Mouse (Mus musculus): ENCODE results near the gene Wdr41. TPM values are rescaled to one million over a fixed set of nuclear protein-coding genes. Genes with fewer than 3 reads are reported as not detected.

The Wdr41 gene
- polyA plus RNA-seq, 1 experiment from 2014 or later = 21.2 TPM

GRCm38 (mm10) chr13:95050398-95050797 lies 74.3 kb downstream of the Wdr41 start:
- no peaks in the 10 kb centered on the region for H3K4me1 ChIP-seq (replicated peaks; ENCODE audit: control insufficient read depth, insufficient read depth, low read length)
- no peaks in the 10 kb centered on the region for H3K27me3 ChIP-seq (ENCODE audit: control insufficient read depth, insufficient read depth, low read length)
- H3K9ac ChIP-seq (ENCODE audit: low read length) = no peak overlapping the region
- H3K9me3 ChIP-seq (ENCODE audit: control insufficient read depth, low read length) = no peaks in the 10 kb centered on the region
- ATAC-seq (replicated peaks; ENCODE audit: low FRiP score) (no peak), DNase-seq (ENCODE audit: low spot score) (no peak)
- H3K4me3 ChIP-seq (ENCODE audit: low read depth, low read length) = no peak overlapping the region
- H3K27ac ChIP-seq (ENCODE audit: low read depth, low read length) = no peak overlapping the region
- H3K4me2 ChIP-seq (ENCODE audit: low read depth, low read length, severe bottlenecking) = no peak overlapping the region
- 85% methylated on average over 4 of the region's 4 CpGs for WGBS
- H3K36me3 ChIP-seq (ENCODE audit: control insufficient read depth, insufficient read depth, low read length) = no peaks in the 10 kb centered on the region

GRCm38 (mm10) chr13:95052421-95052820 lies 76.3 kb downstream of the Wdr41 start:
- Histone ChIP-seq H3K27me3 (ENCODE audit: control insufficient read depth, insufficient read depth, low read length) (no peaks in the 10 kb centered on the region), H3K9me3 (ENCODE audit: control insufficient read depth, low read length) (no peaks in the 10 kb centered on the region), H3K9ac (ENCODE audit: low read length) (no peak overlapping the region), H3K4me3 (ENCODE audit: low read depth, low read length) (no peak overlapping the region), H3K4me2 (ENCODE audit: low read depth, low read length, severe bottlenecking) (no peak overlapping the region), H3K27ac (ENCODE audit: low read depth, low read length) (no peak overlapping the region), H3K4me1 (replicated peaks; ENCODE audit: control insufficient read depth, insufficient read depth, low read length) (no peaks in the 10 kb centered on the region), H3K36me3 (ENCODE audit: control insufficient read depth, insufficient read depth, low read length) (no peaks in the 10 kb centered on the region)
- ATAC-seq (replicated peaks; ENCODE audit: low FRiP score) (no peak), DNase-seq (ENCODE audit: low spot score) (no peak)
- 86% methylated on average over 3 of the region's 3 CpGs for WGBS

DNA sequence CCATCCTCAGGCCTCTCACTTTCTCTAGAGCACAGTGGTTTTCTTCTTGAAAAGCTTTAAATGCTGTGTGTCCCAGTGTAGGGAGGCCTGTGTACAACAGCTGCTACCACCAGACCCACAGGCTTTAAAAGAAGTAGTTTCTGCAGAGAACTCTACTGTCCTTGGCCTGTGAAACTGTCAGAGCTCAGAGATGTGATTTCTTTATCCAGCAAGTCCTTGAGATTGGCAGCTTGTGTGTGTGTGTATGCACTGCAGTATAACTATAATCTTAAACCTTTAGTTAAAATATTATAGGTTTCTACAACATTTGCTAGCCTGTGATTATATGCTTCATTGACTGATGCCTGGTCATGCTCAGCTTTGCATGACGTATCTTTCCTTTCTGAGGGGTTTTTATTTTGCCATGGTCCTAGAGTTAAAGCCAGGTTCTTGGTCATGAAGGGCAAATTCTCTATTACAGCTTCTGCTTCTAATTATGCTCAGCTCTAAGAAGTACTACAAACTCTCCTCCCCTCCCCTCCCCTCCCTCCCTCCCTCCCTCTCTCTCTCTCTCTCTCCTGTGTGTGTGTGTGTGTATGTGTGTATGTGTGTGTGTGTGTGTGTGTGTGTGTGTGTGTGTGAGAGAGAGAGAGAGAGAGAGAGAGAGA lies 79.7 kb downstream of the Wdr41 start:
- Histone ChIP-seq H3K4me2 (ENCODE audit: low read depth, low read length, severe bottlenecking) (no peak overlapping the region), H3K27me3 (ENCODE audit: control insufficient read depth, insufficient read depth, low read length) (no peaks in the 10 kb centered on the region), H3K9ac (ENCODE audit: low read length) (no peak overlapping the region), H3K4me3 (ENCODE audit: low read depth, low read length) (no peak overlapping the region), H3K27ac (ENCODE audit: low read depth, low read length) (no peak overlapping the region), H3K4me1 (replicated peaks; ENCODE audit: control insufficient read depth, insufficient read depth, low read length) (no peaks in the 10 kb centered on the region), H3K9me3 (ENCODE audit: control insufficient read depth, low read length) (no peaks in the 10 kb centered on the region), H3K36me3 (ENCODE audit: control insufficient read depth, insufficient read depth, low read length) (no peaks in the 10 kb centered on the region)
- ATAC-seq (replicated peaks; ENCODE audit: low FRiP score) (no peak), DNase-seq (ENCODE audit: low spot score) (no peak)
- WGBS = 73% methylated on average over 1 of the region's 1 CpGs

DNA sequence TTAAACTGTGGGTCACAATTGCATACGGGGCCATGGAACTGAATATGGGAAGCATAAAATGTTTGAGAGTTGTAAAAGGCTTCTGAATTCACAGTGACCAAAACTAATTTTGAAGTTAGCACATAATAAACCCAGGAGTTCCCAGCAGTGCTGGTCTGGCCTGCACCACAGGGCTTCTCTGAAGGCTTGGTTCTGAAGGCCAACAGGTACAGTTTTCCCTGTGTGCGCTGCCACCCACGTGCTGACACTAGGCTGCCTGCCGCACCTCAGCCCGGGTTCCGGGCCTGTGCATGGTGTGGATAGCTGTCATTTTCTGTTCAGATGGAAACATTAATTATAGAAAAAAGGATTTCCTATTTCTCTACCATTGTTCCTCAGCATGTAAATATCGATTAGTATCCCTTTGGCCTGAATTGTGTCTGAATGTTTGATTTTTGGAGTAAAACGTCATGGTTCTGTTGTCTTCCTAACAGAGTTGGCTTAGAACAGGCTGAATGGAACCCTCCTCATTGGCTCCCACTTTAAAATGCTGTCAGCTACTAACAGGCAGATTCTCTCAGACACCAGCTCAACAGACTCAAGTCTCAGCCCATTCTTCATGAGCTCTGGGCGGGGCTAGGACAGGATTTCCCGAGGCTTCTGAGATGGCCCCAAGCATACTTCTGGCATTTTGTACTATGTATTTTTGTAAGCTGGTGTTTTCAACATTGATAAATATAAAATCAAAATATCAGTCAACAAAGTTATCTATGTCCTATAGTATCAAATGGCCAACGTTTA lies 80.5 kb downstream of the Wdr41 start:
- Histone ChIP-seq H3K9ac (ENCODE audit: low read length) (no peak overlapping the region), H3K9me3 (ENCODE audit: control insufficient read depth, low read length) (no peaks in the 10 kb centered on the region), H3K27ac (ENCODE audit: low read depth, low read length) (no peak overlapping the region), H3K36me3 (ENCODE audit: control insufficient read depth, insufficient read depth, low read length) (no peaks in the 10 kb centered on the region), H3K4me1 (replicated peaks; ENCODE audit: control insufficient read depth, insufficient read depth, low read length) (no peaks in the 10 kb centered on the region), H3K4me3 (ENCODE audit: low read depth, low read length) (no peak overlapping the region), H3K27me3 (ENCODE audit: control insufficient read depth, insufficient read depth, low read length) (no peaks in the 10 kb centered on the region), H3K4me2 (ENCODE audit: low read depth, low read length, severe bottlenecking) (no peak overlapping the region)
- DNase-seq (ENCODE audit: low spot score) (no peak), ATAC-seq (replicated peaks; ENCODE audit: low FRiP score) (no peak)
- WGBS = 85% methylated on average over 11 of the region's 11 CpGs

GRCm38 (mm10) chr13:95058885-95059284 lies 82.7 kb downstream of the Wdr41 start:
- DNase-seq (ENCODE audit: low spot score) (no peak), ATAC-seq (replicated peaks; ENCODE audit: low FRiP score) (no peak)
- Histone ChIP-seq H3K9ac (ENCODE audit: low read length) (no peak overlapping the region), H3K36me3 (ENCODE audit: control insufficient read depth, insufficient read depth, low read length) (no peaks in the 10 kb centered on the region), H3K4me2 (ENCODE audit: low read depth, low read length, severe bottlenecking) (no peak overlapping the region), H3K4me3 (ENCODE audit: low read depth, low read length) (no peak overlapping the region), H3K9me3 (ENCODE audit: control insufficient read depth, low read length) (no peaks in the 10 kb centered on the region), H3K4me1 (replicated peaks; ENCODE audit: control insufficient read depth, insufficient read depth, low read length) (no peaks in the 10 kb centered on the region), H3K27ac (ENCODE audit: low read depth, low read length) (no peak overlapping the region), H3K27me3 (ENCODE audit: control insufficient read depth, insufficient read depth, low read length) (no peaks in the 10 kb centered on the region)
- 84% methylated on average over 4 of the region's 4 CpGs for WGBS

DNA sequence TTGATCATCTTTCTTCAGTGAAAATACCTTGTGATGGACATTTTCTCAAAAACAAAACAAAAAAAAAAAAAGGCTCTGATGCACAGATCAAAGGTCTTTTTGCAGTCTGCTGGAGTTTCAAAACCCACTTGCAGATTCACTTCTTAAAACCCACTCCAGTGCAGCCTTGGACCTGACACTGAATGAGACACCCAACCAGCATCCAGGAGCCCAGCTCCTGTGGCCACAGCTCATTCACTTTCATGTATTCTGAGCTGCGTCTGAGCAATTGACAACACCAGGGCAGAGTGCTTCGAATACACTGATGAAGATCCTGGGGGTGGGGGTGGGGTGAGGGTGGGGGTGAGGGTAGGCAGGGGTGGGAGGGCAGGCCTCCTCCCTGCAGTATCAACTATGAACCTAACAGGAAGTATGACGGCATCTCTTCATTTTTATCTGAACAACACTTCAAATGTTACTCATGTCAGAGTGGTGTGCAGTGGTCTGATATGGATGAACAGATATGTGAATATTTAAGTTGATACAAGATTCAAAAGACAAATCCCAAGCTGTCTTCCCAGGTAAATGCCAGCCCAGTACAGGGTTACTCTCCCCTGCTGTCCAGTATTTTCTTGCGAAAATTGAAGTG lies 87.4 kb downstream of the Wdr41 start:
- Histone ChIP-seq H3K4me3 (ENCODE audit: low read depth, low read length) (no peak overlapping the region), H3K36me3 (ENCODE audit: control insufficient read depth, insufficient read depth, low read length) (no peaks in the 10 kb centered on the region), H3K27me3 (ENCODE audit: control insufficient read depth, insufficient read depth, low read length) (no peaks in the 10 kb centered on the region), H3K4me2 (ENCODE audit: low read depth, low read length, severe bottlenecking) (no peak overlapping the region), H3K9ac (ENCODE audit: low read length) (no peak overlapping the region), H3K4me1 (replicated peaks; ENCODE audit: control insufficient read depth, insufficient read depth, low read length) (no peaks in the 10 kb centered on the region), H3K9me3 (ENCODE audit: control insufficient read depth, low read length) (no peaks in the 10 kb centered on the region), H3K27ac (ENCODE audit: low read depth, low read length) (no peak overlapping the region)
- 77% methylated on average over 4 of the region's 4 CpGs for WGBS
- no peak for ATAC-seq (replicated peaks; ENCODE audit: low FRiP score)
- DNase-seq (ENCODE audit: low spot score) = no peak

- Histone ChIP-seq H3K4me3 (ENCODE audit: low read depth, low read length) (no peak overlapping the region), H3K4me1 (replicated peaks; ENCODE audit: control insufficient read depth, insufficient read depth, low read length) (no peaks in the 10 kb centered on the region), H3K27ac (ENCODE audit: low read depth, low read length) (no peak overlapping the region), H3K4me2 (ENCODE audit: low read depth, low read length, severe bottlenecking) (no peak overlapping the region), H3K9me3 (ENCODE audit: control insufficient read depth, low read length) (no peaks in the 10 kb centered on the region), H3K36me3 (ENCODE audit: control insufficient read depth, insufficient read depth, low read length) (no peaks in the 10 kb centered on the region), H3K27me3 (ENCODE audit: control insufficient read depth, insufficient read depth, low read length) (no peaks in the 10 kb centered on the region), H3K9ac (ENCODE audit: low read length) (no peak overlapping the region)
- DNase-seq (ENCODE audit: low spot score) = no peak
- no peak for ATAC-seq (replicated peaks; ENCODE audit: low FRiP score)
- 77% methylated on average over 6 of the region's 6 CpGs for WGBS
Observed at GRCm38 (mm10) chr13:95067854-95068253, 91.7 kb downstream of the Wdr41 start.

- H3K27ac ChIP-seq (ENCODE audit: low read depth, low read length) = no peak overlapping the region
- H3K9me3 ChIP-seq (ENCODE audit: control insufficient read depth, low read length) = no peaks in the 10 kb centered on the region
- no peak for ATAC-seq (replicated peaks; ENCODE audit: low FRiP score)
- H3K36me3 ChIP-seq (ENCODE audit: control insufficient read depth, insufficient read depth, low read length) = no peaks in the 10 kb centered on the region
- H3K27me3 ChIP-seq (ENCODE audit: control insufficient read depth, insufficient read depth, low read length) = no peaks in the 10 kb centered on the region
- no peak overlapping the region for H3K4me2 ChIP-seq (ENCODE audit: low read depth, low read length, severe bottlenecking)
- no peaks in the 10 kb centered on the region for H3K4me1 ChIP-seq (replicated peaks; ENCODE audit: control insufficient read depth, insufficient read depth, low read length)
- H3K4me3 ChIP-seq (ENCODE audit: low read depth, low read length) = no peak overlapping the region
- H3K9ac ChIP-seq (ENCODE audit: low read length) = no peak overlapping the region
- DNase-seq (ENCODE audit: low spot score) = no peak
Observed at GRCm38 (mm10) chr13:95070268-95070667, 94.1 kb downstream of the Wdr41 start.

Measured in forebrain, embryonic 11.5 days (tissue).